Mouse (Mus musculus) left cerebral cortex, postnatal 4 days (tissue): ENCODE results near the gene Ift43. TPM values are rescaled to one million over a fixed set of nuclear protein-coding genes. Genes with fewer than 3 reads are reported as not detected.

Source experiments
- DNase-seq: peaks from one replicate; pipeline ENCODE4 v3.0.0-alpha.2; 2022
- intact Hi-C: fragments of 180-260 bp; cut with DNase I; formaldehyde crosslinking; loops from one replicate; pipeline ENCODE4 v1.15.1; 2025
- total RNA-seq, 2 experiments: library from RNA; stranded (reverse); gene quantifications; 2 replicates each; pipeline ENCODE4 v1.2.3; 2021

Ift43 gene
- total RNA-seq, 2 experiments from 2014 or later, result 14.9 to 17.4 TPM

- intact Hi-C loops, result no loop called here
- no peak for DNase-seq
Observed at GRCm38 (mm10) chr12:86162890-86163816, 80.8 kb downstream of the Ift43 start.

- intact Hi-C loops, result no loop called here
- DNase-seq, result no peak
Observed at GRCm38 (mm10) chr12:86166244-86166643, 83.9 kb downstream of the Ift43 start.

- intact Hi-C loops, result no loop called here
- DNase-seq, result peak; percentile 76
Observed at GRCm38 (mm10) chr12:86167075-86167474, 84.7 kb downstream of the Ift43 start.

- no peak for DNase-seq
- intact Hi-C loops, result no loop called here
Observed at GRCm38 (mm10) chr12:86168712-86169111, 86.4 kb downstream of the Ift43 start.

- no peak for DNase-seq
- intact Hi-C loops, result no loop called here
Observed at GRCm38 (mm10) chr12:86169195-86169594, 86.9 kb downstream of the Ift43 start.

- DNase-seq, result no peak
- intact Hi-C loops, result no loop called here
Observed at GRCm38 (mm10) chr12:86173314-86173713, 91.0 kb downstream of the Ift43 start.

GRCm38 (mm10) chr12:86174369-86174768 is 92.0 kb downstream of the Ift43 start:
- intact Hi-C loops, result no loop called here
- no peak for DNase-seq

GRCm38 (mm10) chr12:86175476-86175942 is 93.2 kb downstream of the Ift43 start:
- intact Hi-C loops, result no loop called here
- no peak for DNase-seq

GRCm38 (mm10) chr12:86176675-86177339 is 94.5 kb downstream of the Ift43 start:
- intact Hi-C loops, result no loop called here

GRCm38 (mm10) chr12:86179266-86179665 is 96.9 kb downstream of the Ift43 start:
- peak; percentile 59 for DNase-seq

More at GRCm38 (mm10) chr12:86176675-86177339, 94.5 kb downstream of the Ift43 start:
- DNase-seq, result no peak

GRCm38 (mm10) chr12:86181320-86181751 is 99.0 kb downstream of the Ift43 start:
- intact Hi-C loops, result no loop called here
- DNase-seq, result peak; percentile 65

More at GRCm38 (mm10) chr12:86179266-86179665, 96.9 kb downstream of the Ift43 start:
- intact Hi-C loops, result no loop called here

- intact Hi-C loops, result no loop called here
Observed at GRCm38 (mm10) chr12:86181879-86182278, 99.5 kb downstream of the Ift43 start.

GRCm38 (mm10) chr12:86182414-86182813 is 100.1 kb downstream of the Ift43 start:
- no peak for DNase-seq
- intact Hi-C loops, result no loop called here

More at GRCm38 (mm10) chr12:86181879-86182278, 99.5 kb downstream of the Ift43 start:
- no peak for DNase-seq

GRCm38 (mm10) chr12:86188161-86188560 is 105.8 kb downstream of the Ift43 start:
- intact Hi-C loops, result no loop called here
- peak; percentile 45 for DNase-seq

GRCm38 (mm10) chr12:86189601-86190323 is 107.4 kb downstream of the Ift43 start:
- intact Hi-C loops, result no loop called here
- no peak for DNase-seq

- peak; percentile 73 for DNase-seq
- intact Hi-C loops, result no loop called here
Observed at GRCm38 (mm10) chr12:86192036-86192449, 109.7 kb downstream of the Ift43 start.

GRCm38 (mm10) chr12:86196944-86197343 is 114.6 kb downstream of the Ift43 start:
- intact Hi-C loops, result no loop called here
- no peak for DNase-seq

- DNase-seq, result no peak
- intact Hi-C loops, result no loop called here
Observed at GRCm38 (mm10) chr12:86203443-86204057, 121.2 kb downstream of the Ift43 start.

GRCm38 (mm10) chr12:86211099-86211520 is 128.8 kb downstream of the Ift43 start:
- DNase-seq, result peak; percentile 3
- intact Hi-C loops, result no loop called here
